10 mouse cellular contexts compared by ENCODE assay signal in the genomic region with DNA sequence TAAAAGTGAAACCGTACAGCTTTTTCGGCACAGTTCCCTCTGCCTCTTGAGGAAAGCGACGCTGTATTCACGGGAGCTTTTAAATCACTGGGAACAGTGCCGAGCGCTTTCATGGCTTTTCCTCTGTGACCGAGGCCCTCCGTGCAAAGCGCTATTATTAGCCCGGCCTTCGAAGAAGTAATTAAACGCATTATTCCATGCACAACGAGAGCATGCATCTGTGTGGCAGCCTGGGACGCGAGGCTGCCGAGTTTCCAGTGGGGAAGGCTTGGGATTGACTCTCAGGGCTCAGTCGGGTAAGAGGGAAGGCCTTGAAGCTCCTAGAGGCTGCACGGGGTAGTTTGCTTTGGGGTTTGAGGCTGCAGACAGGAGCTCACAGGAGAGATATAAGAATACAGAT. TPM values are rescaled to one million over a fixed set of nuclear protein-coding genes. Genes with fewer than 3 reads are reported as not detected.
DNase-seq lines count a peak whose midpoint lies in the region; ATAC-seq lines count a peak whose summit lies in the region.
"Had no signal": no experiment of that assay in that cellular context is flagged by ENCODE, and none has a peak within 500 bp of the region (broad histone marks: within the 10 kb centered on the region; RNA-seq: fewer than 3 reads in every experiment).

No protein-coding gene starts in this region.

- WGBS in heart, embryonic 10.5 days: 72% methylated on average over 19 of the region's 19 CpGs
- WGBS in limb, embryonic 15.5 days: 53% methylated on average over 19 of the region's 19 CpGs

- no peaks in the 10 kb centered on the region for H3K36me3 ChIP-seq in heart, embryonic 10.5 days
- H3K36me3 ChIP-seq in limb, embryonic 15.5 days: no peaks in the 10 kb centered on the region
- H3K36me3 ChIP-seq: embryonic facial prominence, embryonic 13.5 days had no signal

- H3K9me3 ChIP-seq in heart, embryonic 10.5 days: no peaks in the 10 kb centered on the region
- no peaks in the 10 kb centered on the region for H3K9me3 ChIP-seq in limb, embryonic 15.5 days
- H3K9me3 ChIP-seq: embryonic facial prominence, embryonic 13.5 days had no signal

- DNase-seq in adrenal gland, postnatal 14 days: peak; percentile 38
- DNase-seq in adrenal gland, postnatal 4 days (ENCODE audit: low spot score in 2 of 2): no peak
- peak; percentile 8 to 10 for DNase-seq in left cerebral cortex, adult 18-20 months (ENCODE audit: low spot score in 2 of 2)
- no peak for DNase-seq in left cerebral cortex, adult 11 months (ENCODE audit: low spot score)
- no peak for DNase-seq in heart, embryonic 10.5 days (ENCODE audit: low spot score)
- no peak for DNase-seq in urinary bladder, adult 18-20 months (ENCODE audit: low spot score in 2 of 2)
- no peak for DNase-seq in ovary, postnatal 10 days (ENCODE audit: low spot score)

- H3K9ac ChIP-seq in limb, embryonic 15.5 days: no peak overlapping the region
- H3K9ac ChIP-seq: embryonic facial prominence, embryonic 13.5 days had no signal

- no peak overlapping the region for H3K4me3 ChIP-seq in heart, embryonic 10.5 days
- H3K4me3 ChIP-seq in limb, embryonic 15.5 days: peak overlapping the region; percentile 11
- H3K4me3 ChIP-seq: embryonic facial prominence, embryonic 13.5 days had no signal

- H3K27ac ChIP-seq in heart, embryonic 10.5 days: 0 out of 2 replicates have a peak overlapping the region, but pooled peaks have one; percentile 42
- peak overlapping the region; percentile 62 for H3K27ac ChIP-seq in limb, embryonic 15.5 days
- H3K27ac ChIP-seq: embryonic facial prominence, embryonic 13.5 days; macrophage had no signal

- H3K4me1 ChIP-seq in heart, embryonic 10.5 days: peaks cover 5% of the 10 kb centered on the region
- H3K4me1 ChIP-seq in limb, embryonic 15.5 days: 0 out of 2 replicates have a peak, but pooled peaks cover 7% of the 10 kb centered on the region

- H3K4me2 ChIP-seq in limb, embryonic 15.5 days: peak overlapping the region; percentile 24; the same call in 1 of the 2 replicates
- H3K4me2 ChIP-seq: embryonic facial prominence, embryonic 13.5 days had no signal

- ATAC-seq in limb, embryonic 15.5 days (ENCODE audit: insufficient number of reproducible peaks, low FRiP score, low TSS enrichment, low read depth): no peak

- 0 out of 2 replicates have a peak, but pooled peaks cover 3% of the 10 kb centered on the region for H3K27me3 ChIP-seq in heart, embryonic 10.5 days (ENCODE audit: insufficient read depth, poor library complexity, severe bottlenecking)
- H3K27me3 ChIP-seq in limb, embryonic 15.5 days: no peaks in the 10 kb centered on the region
- H3K27me3 ChIP-seq: embryonic facial prominence, embryonic 13.5 days had no signal

RNA-seq across cellular contexts. Expression of gene Ccdc167, which starts 43.1 kb away (rescaled TPM):
- total RNA-seq in adrenal gland, postnatal 14 days (2021): 12.7 and 13.9 TPM in 2 replicates
- 10 to 100 TPM; 18.2 to 19.3 TPM for total RNA-seq in adrenal gland, postnatal 4 days (2021)
- total RNA-seq in left cerebral cortex, adult 18-20 months (2021): 10 to 100 TPM; 16.7 to 18.7 TPM
- 18.2 and 19.0 TPM in 2 replicates for polyA plus RNA-seq in heart, embryonic 10.5 days (2016; fragmentation: Nextera tagmentation; extraction: Ambion mirVana)
- polyA plus RNA-seq in limb, embryonic 15.5 days (2015; fragmentation: Nextera tagmentation; extraction: Ambion mirVana): 10.0 and 10.7 TPM in 2 replicates

Comparison
In these comparisons a context has a peak if more than half of its experiments do, and no peak if none do; other contexts are left out.
1. DNase-seq: peak in adrenal gland, postnatal 14 days (single experiment) and left cerebral cortex, adult 18-20 months (2 of 2); none in adrenal gland, postnatal 4 days (0 of 2), left cerebral cortex, adult 11 months (single experiment), heart, embryonic 10.5 days (single experiment), urinary bladder, adult 18-20 months (0 of 2) and ovary, postnatal 10 days (single experiment).